Comparison of ENCODE assay signal across 14 mouse cellular contexts in genomic region chr11:113074328-113074727, GRCm38 (mm10).
"Had no signal": no experiment of that assay in that cellular context is flagged by ENCODE, and none has a peak within 500 bp of the region (broad histone marks: within the 10 kb centered on the region; RNA-seq: fewer than 3 reads in every experiment).

No protein-coding gene starts in this region.

- H3K4me2 ChIP-seq: limb, embryonic 13.5 days; midbrain, embryonic 12.5 days; neural tube, embryonic 13.5 days; stomach, embryonic 15.5 days had no signal

- H3K27ac ChIP-seq: hindbrain, postnatal 0 days; limb, embryonic 13.5 days; liver, embryonic 14.5 days; midbrain, embryonic 12.5 days; neural tube, embryonic 13.5 days; stomach, embryonic 15.5 days had no signal

- H3K4me3 ChIP-seq: limb, embryonic 13.5 days; midbrain, embryonic 12.5 days; neural tube, embryonic 13.5 days; stomach, embryonic 15.5 days had no signal

- H3K36me3 ChIP-seq: limb, embryonic 13.5 days; midbrain, embryonic 12.5 days; stomach, embryonic 15.5 days had no signal

- H3K9me3 ChIP-seq: limb, embryonic 13.5 days; neural tube, embryonic 13.5 days; stomach, embryonic 15.5 days had no signal

- H3K4me1 ChIP-seq: stomach, embryonic 15.5 days had no signal

- ATAC-seq: hindbrain, postnatal 0 days; midbrain, embryonic 16.5 days had no signal

- H3K9ac ChIP-seq: limb, embryonic 13.5 days; liver, embryonic 14.5 days; midbrain, embryonic 12.5 days; neural tube, embryonic 13.5 days; stomach, embryonic 15.5 days had no signal

- DNase-seq: left cerebral cortex, postnatal 4 days; lung, postnatal 10 days; retina, postnatal 1 day; right cerebral cortex, postnatal 4 days; spleen, adult 18-20 months; thymus, adult 2 months; thymus, postnatal 25 days had no signal

- H3K27me3 ChIP-seq: limb, embryonic 13.5 days; midbrain, embryonic 12.5 days; neural tube, embryonic 13.5 days; stomach, embryonic 15.5 days had no signal
